In genomic region chr16:15157852-15158251, GRCm38 (mm10) we compare ENCODE assay signal across 26 mouse cellular contexts.
DNase-seq lines count a peak whose midpoint lies in the region; ATAC-seq and TF ChIP-seq lines count a peak whose summit lies in the region.
"Had no signal": no experiment of that assay in that cellular context is flagged by ENCODE, and none has a peak within 500 bp of the region (broad histone marks: within the 10 kb centered on the region; RNA-seq: fewer than 3 reads in every experiment).

No protein-coding gene starts in this region.

- H3K4me3 ChIP-seq in heart, adult 2 months: no peak overlapping the region
- no peak overlapping the region for H3K4me3 ChIP-seq in stomach, postnatal 0 days (ENCODE audit: low read depth, low read length)
- H3K4me3 ChIP-seq: embryonic facial prominence, embryonic 10.5 days; embryonic facial prominence, embryonic 12.5 days; erythroblast, embryonic 14.5 days; forebrain, embryonic 10.5 days; forebrain, embryonic 12.5 days had no signal

- TF ChIP-seq POLR2A in heart, adult 2 months (IDR thresholded peaks at IDR 0.05; ENCODE audit: insufficient read depth, low read depth, low read length): no peak

- DNase-seq in heart, adult 11 months: peak; percentile 80
- no peak for DNase-seq in heart, adult 2 months
- DNase-seq in NIH3T3 (ENCODE audit: low read depth): peak; percentile 36
- no peak for DNase-seq in stomach, postnatal 0 days (ENCODE audit: low spot score)
- DNase-seq in left cerebral cortex, postnatal 14 days (ENCODE audit: low spot score in 2 of 2): no peak
- DNase-seq: adrenal gland, adult 8-10 months; adrenal gland, postnatal 14 days; adrenal gland, postnatal 36 days; B cell, adult 2 months; cerebellum, adult 11-12 months; cerebellum, adult 2 months; cerebellum, adult 9-10 months; cerebellum, postnatal 10 days; cerebellum, postnatal 25 days had no signal

- no peaks in the 10 kb centered on the region for H3K79me2 ChIP-seq in heart, adult 2 months (replicated peaks; ENCODE audit: control insufficient read depth, insufficient read depth, low read length)

- no peak for TF ChIP-seq CTCF in heart, adult 2 months (IDR thresholded peaks at IDR 0.05)
- 0 out of 2 replicates have a peak, but pooled peaks have one; percentile 5 for TF ChIP-seq CTCF in stomach, postnatal 0 days (IDR thresholded peaks at IDR 0.05; ENCODE audit: low read depth)

- ATAC-seq in stomach, postnatal 0 days (ENCODE audit: low FRiP score, low TSS enrichment): no peak
- ATAC-seq in erythroblast, adult 5-6 weeks (replicated peaks; ENCODE audit: low FRiP score, poor library complexity, severe bottlenecking): no peak
- ATAC-seq: activated CD4-positive, CD25-positive, alpha-beta regulatory T cell, adult 4 months; CD4-positive, CD25-positive, alpha-beta regulatory T cell, adult 4 months; forebrain, embryonic 14.5 days; forebrain, embryonic 16.5 days had no signal

- WGBS in heart, adult 2 months: 69% methylated on average over 2 of the region's 2 CpGs
- 63% methylated on average over 2 of the region's 2 CpGs for WGBS in stomach, postnatal 0 days

- no peak for TF ChIP-seq EP300 in heart, adult 2 months (IDR thresholded peaks at IDR 0.05; ENCODE audit: insufficient read depth, low read depth, low read length)
- TF ChIP-seq EP300 in stomach, postnatal 0 days (optimal IDR thresholded peaks at IDR 0.05): no peak

- H3K27me3 ChIP-seq in heart, adult 2 months (ENCODE audit: control insufficient read depth, insufficient read depth, low read length): no peaks in the 10 kb centered on the region
- H3K27me3 ChIP-seq in stomach, postnatal 0 days (ENCODE audit: control insufficient read depth, insufficient read depth, low read length): no peaks in the 10 kb centered on the region
- H3K27me3 ChIP-seq: CH12.LX; embryonic facial prominence, embryonic 12.5 days; forebrain, embryonic 12.5 days had no signal

- H3K36me3 ChIP-seq in heart, adult 2 months (ENCODE audit: control insufficient read depth, insufficient read depth, low read length): no peaks in the 10 kb centered on the region
- H3K36me3 ChIP-seq in stomach, postnatal 0 days (ENCODE audit: control insufficient read depth, insufficient read depth, low read length): no peaks in the 10 kb centered on the region
- H3K36me3 ChIP-seq: embryonic facial prominence, embryonic 10.5 days; embryonic facial prominence, embryonic 12.5 days; forebrain, embryonic 10.5 days; forebrain, embryonic 12.5 days; G1E had no signal

- H3K4me2 ChIP-seq in stomach, postnatal 0 days (replicated peaks; ENCODE audit: low read depth): no peak overlapping the region
- H3K4me2 ChIP-seq: embryonic facial prominence, embryonic 12.5 days; forebrain, embryonic 12.5 days had no signal

- no peaks in the 10 kb centered on the region for H3K4me1 ChIP-seq in heart, adult 2 months (ENCODE audit: control insufficient read depth, insufficient read depth, low read length)
- H3K4me1 ChIP-seq in stomach, postnatal 0 days (replicated peaks; ENCODE audit: control insufficient read depth, insufficient read depth): no peaks in the 10 kb centered on the region
- H3K4me1 ChIP-seq: embryonic facial prominence, embryonic 10.5 days; embryonic facial prominence, embryonic 12.5 days; forebrain, embryonic 10.5 days; forebrain, embryonic 12.5 days had no signal

- no peak overlapping the region for H3K9ac ChIP-seq in heart, adult 2 months (ENCODE audit: low read depth, low read length)
- H3K9ac ChIP-seq in stomach, postnatal 0 days (ENCODE audit: low read length): no peak overlapping the region
- H3K9ac ChIP-seq: embryonic facial prominence, embryonic 12.5 days; forebrain, embryonic 12.5 days had no signal

- intact Hi-C loops in heart, adult 2 months (cut with DNase I): no loop called here
- intact Hi-C loops in left cerebral cortex, postnatal 14 days (cut with DNase I): no loop called here

- no peak overlapping the region for H3K27ac ChIP-seq in heart, adult 2 months
- no peak overlapping the region for H3K27ac ChIP-seq in stomach, postnatal 0 days (replicated peaks)
- H3K27ac ChIP-seq: embryonic facial prominence, embryonic 10.5 days; embryonic facial prominence, embryonic 12.5 days; forebrain, embryonic 10.5 days; forebrain, embryonic 12.5 days had no signal

- no peaks in the 10 kb centered on the region for H3K9me3 ChIP-seq in stomach, postnatal 0 days (ENCODE audit: control insufficient read depth, low read length)
- H3K9me3 ChIP-seq: embryonic facial prominence, embryonic 10.5 days; embryonic facial prominence, embryonic 12.5 days; forebrain, embryonic 10.5 days; forebrain, embryonic 12.5 days; G1E had no signal

Comparison
In these comparisons a context has a peak if more than half of its experiments do, and no peak if none do; other contexts are left out.
1. DNase-seq: peak in heart, adult 11 months (single experiment) and NIH3T3 (single experiment); none in heart, adult 2 months (0 of 2), stomach, postnatal 0 days (single experiment) and left cerebral cortex, postnatal 14 days (0 of 2).